Mouse (Mus musculus) effector memory CD4-positive, alpha-beta T cell, adult 5 months (primary cell): ENCODE results near the gene Elp1. TPM values are rescaled to one million over a fixed set of nuclear protein-coding genes. Genes with fewer than 3 reads are reported as not detected.

ENCODE experiments used
- polyA plus RNA-seq: library from polyadenylated mRNA; unstranded; fragments of 100-300 nt; shearing (Covaris generic); gene quantifications from one replicate; pipeline ENCODE4 v1.2.1, GENCODE M21; 2017

Gene Elp1
- 23.9 TPM for polyA plus RNA-seq

DNA sequence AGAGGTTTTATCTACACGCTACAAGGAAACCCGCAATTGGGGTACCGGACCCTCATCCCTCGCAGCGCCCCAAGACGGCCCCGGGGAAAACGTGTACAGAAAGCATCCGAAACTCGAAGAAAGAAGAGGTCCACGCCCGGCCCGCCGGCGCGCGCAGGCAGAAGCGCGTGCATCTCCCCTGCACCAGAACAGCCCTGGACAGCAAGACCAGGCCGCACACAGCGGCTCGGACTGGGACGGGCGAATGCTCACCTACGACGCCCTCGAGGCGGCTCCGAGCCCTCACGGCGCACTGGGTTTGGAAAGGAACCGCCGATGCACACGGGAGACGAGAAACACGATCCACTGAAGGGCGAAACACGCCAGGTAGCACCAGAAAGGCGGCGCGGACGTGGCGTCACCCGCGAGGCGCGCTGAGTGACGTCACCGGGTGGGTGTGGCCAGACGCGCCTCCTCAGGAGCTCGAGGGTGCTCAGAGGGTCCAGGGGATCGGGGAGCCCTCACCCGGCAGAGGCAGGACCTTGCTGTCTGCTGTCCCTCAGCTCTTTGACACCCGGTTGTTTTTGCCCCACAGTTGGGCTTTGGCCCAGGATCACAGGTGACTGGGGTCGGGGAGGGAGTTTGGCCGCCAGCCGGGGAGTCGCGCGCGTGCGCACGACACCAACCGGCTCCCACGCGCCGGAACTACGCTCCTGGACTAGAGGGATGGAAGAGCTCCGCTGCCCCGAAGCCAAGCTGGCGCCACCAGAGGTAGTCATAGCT lies at the start of gene Elp1, which contains the start of gene Fam206a:
Elp1 (minus strand) TSS at position 425 of the 762 bp plus-strand sequence.
Fam206a (plus strand) TSS at position 439 of the 762 bp plus-strand sequence.

DNA sequence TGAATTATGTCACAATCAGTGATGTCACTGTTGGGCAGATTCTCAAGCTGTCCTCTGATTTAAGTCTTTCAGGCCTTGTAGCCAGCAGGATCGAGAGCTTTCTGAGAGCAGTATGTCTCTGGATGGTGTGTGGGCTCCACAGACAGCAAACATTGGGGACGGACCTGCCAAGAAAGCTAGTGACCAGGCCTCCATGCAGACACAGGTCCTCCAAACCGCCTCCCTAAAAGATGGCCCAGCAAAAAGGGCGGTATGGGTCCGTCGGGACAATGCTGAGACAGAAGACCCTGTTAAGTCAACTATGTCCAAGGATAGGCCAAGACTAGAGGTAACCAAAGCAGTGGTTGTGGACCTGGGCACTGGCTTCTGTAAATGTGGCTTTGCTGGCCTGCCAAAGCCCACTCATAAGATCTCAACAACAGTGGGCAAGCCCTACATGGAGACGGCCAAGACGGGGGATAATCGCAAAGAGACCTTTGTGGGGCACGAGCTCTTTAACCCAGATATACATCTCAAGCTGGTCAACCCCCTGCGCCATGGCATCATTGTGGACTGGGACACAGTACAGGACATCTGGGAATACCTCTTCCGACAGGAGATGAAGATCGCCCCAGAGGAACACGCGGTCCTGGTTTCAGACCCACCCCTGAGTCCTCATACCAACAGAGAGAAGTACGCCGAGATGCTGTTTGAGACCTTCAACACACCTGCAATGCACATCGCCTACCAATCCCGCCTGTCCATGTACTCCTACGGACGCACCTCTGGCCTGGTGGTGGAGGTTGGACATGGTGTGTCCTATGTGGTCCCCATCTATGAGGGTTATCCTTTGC lies 58.6 kb downstream of the Elp1 start, which contains the start of gene Actl7a:
Actl7a (plus strand) TSS at position 51 of the 833 bp plus-strand sequence.

DNA sequence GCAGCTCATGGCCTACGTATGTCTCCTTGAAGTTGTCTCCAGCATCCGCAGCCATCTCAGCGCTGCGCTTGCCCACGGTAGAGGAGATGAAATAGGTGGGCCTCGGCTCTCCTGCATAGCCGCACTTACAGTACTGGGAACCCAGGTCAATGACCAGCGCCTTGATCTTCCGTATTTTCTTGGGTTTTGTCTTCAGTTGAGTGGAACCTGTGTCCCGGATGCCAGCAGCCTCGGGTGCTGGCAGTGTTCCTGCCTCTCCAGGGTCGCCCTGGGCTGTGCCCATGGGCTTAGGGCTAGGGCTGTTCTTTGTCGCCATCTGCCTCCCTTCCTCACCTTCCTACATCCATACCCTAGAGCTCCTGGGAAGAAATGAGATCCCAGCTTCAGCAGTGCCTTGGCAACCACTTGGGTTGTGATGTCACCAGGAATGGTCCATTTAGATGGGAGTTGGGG lies 61.1 kb downstream of the Elp1 start, which contains the start of gene Actl7b:
Actl7b (minus strand) TSS at position 403 of the 453 bp plus-strand sequence.

GRCm38 (mm10) chr4:56740020-56740485 lies 62.1 kb downstream of the Elp1 start, which contains the start of gene Gm26657:
TSS of gene Gm26657 (plus strand) at chr4:56740070.

Other genes starting within 250 kb of the Elp1 start
- not detected for gene Gm26657, start 62.3 kb downstream of the Elp1 start, polyA plus RNA-seq
- not detected for gene Actl7b, start 60.9 kb downstream of the Elp1 start, polyA plus RNA-seq
- not detected for gene Actl7a, start 58.9 kb downstream of the Elp1 start, polyA plus RNA-seq
- gene Fam206a, start within 50 bp of the Elp1 start, polyA plus RNA-seq: 8.9 TPM
- gene Ctnnal1, start 62.9 kb upstream of the Elp1 start, polyA plus RNA-seq: 1.5 TPM
- 12.9 TPM for gene Tmem245, start 145.1 kb upstream of the Elp1 start, polyA plus RNA-seq
- not detected for gene Frrs1l, start 188.1 kb upstream of the Elp1 start, polyA plus RNA-seq